Mouse (Mus musculus): ENCODE measurements around the gene Ptgr2. TPM values are rescaled to one million over a fixed set of nuclear protein-coding genes. Genes with fewer than 3 reads are reported as not detected.
"Not testable (repeated sequence)": the region's sequence is repeated elsewhere in the genome, so short reads cannot be mapped to it uniquely, and the experiment has no call there.

Ptgr2 gene
- total and polyA plus RNA-seq, 2 experiments from 2014 or later, result 13.6 to 18.8 TPM

DNA sequence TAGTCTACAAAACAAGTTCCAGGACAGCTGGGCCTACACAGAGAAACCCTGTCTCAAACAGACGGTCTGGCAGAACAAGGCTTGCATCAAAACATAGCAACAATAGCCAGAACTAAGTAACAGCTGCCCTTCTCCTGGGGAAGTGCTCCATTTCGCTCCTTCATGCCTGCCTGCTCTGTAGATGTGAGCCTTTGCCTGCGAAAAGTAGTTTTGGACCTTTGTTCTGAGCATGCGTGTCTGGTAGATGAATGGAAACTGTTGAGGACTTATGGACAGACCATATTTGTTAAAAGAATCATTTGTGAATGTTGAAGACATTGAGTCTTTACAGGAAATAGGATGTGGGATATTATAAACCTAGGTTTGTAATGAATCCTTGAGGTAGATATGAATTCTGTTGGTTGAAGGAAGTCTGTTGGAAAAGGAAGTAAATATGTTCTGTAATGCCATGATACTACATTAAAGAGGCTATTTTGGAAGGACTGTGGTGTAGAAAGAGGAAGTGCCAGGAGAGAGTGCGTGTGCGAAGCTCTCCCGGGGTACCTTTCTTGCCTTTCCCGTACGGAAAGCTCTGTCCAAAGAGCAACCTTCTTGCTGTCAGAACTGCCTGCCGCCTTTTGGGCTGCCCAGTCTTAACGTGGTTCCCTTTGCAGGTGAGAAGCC is 52.1 kb downstream of the Ptgr2 start:
- no peak for TF ChIP-seq CTCF (IDR thresholded peaks at IDR 0.05)
- no peak overlapping the region for H3K27ac ChIP-seq (ENCODE audit: low read depth, low read length)
- H3K9ac ChIP-seq (replicated peaks; ENCODE audit: low read length, poor library complexity, severe bottlenecking), result no peak overlapping the region
- ATAC-seq (ENCODE audit: low FRiP score), result no peak
- DNase-seq (ENCODE audit: low spot score), result no peak
- H3K4me2 ChIP-seq (ENCODE audit: low read depth, low read length, poor library complexity, severe bottlenecking), result no peak overlapping the region
- H3K27me3 ChIP-seq (ENCODE audit: insufficient read depth, low read length), result no peaks in the 10 kb centered on the region
- no peaks in the 10 kb centered on the region for H3K9me3 ChIP-seq (ENCODE audit: low read length)
- peaks cover 60% of the 10 kb centered on the region for H3K36me3 ChIP-seq (ENCODE audit: insufficient read depth, low read length)
- 94% methylated on average over 11 of the region's 11 CpGs for WGBS
- H3K4me1 ChIP-seq (ENCODE audit: insufficient read depth, low read length), result no peaks in the 10 kb centered on the region
- H3K4me3 ChIP-seq (ENCODE audit: low read depth, low read length), result no peak overlapping the region

DNA sequence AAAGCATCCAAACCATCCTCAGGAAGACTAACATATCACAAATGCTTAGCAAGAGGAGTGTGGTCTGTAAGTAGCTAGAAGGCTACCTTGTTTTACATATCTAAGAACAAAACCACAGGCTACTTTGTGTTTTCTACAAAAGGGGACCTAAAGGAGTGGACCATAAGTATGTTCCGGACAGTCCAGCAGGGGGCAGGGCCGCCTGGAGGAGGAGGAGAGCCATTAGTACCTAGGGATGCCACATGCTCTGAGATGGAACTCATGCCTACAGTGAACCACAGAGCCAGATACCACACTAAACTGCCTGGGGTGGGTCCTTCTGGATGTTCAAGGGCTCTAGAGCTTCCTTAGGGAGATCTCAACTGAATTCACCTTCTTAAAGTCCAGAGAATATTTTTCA is 62.2 kb downstream of the Ptgr2 start:
- DNase-seq (ENCODE audit: low spot score) (peak; percentile 12), ATAC-seq (ENCODE audit: low FRiP score) (no peak)
- 42% methylated on average over 2 of the region's 2 CpGs for WGBS
- Histone ChIP-seq H3K27ac (ENCODE audit: low read depth, low read length) (no peak overlapping the region), H3K4me1 (ENCODE audit: insufficient read depth, low read length) (no peaks in the 10 kb centered on the region), H3K4me2 (ENCODE audit: low read depth, low read length, poor library complexity, severe bottlenecking) (no peak overlapping the region), H3K9me3 (ENCODE audit: low read length) (no peaks in the 10 kb centered on the region), H3K4me3 (ENCODE audit: low read depth, low read length) (no peak overlapping the region), H3K27me3 (ENCODE audit: insufficient read depth, low read length) (no peaks in the 10 kb centered on the region), H3K9ac (replicated peaks; ENCODE audit: low read length, poor library complexity, severe bottlenecking) (no peak overlapping the region), H3K36me3 (ENCODE audit: insufficient read depth, low read length) (peaks cover 54% of the 10 kb centered on the region)
- peak; percentile 61 for TF ChIP-seq CTCF (IDR thresholded peaks at IDR 0.05)

DNA sequence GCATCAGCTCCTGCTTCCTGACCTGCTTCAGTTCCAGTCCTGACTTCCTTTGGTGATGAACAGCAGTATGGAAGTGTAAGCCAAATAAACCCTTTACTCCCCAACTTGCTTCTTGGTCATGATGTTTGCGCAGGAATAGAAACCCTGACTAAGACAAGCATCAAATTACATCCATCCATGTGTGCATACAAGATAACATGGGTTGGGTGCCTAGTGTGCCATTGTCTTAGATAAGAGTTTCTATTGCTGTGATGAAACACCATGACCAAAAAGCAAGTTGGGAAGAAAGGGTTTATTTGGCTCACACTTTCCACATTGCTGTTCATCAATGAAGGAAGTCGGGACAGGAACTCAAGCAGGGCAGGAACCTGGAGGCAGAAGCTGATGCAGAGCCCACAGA is 73.7 kb downstream of the Ptgr2 start:
- not testable (repeated sequence) for ATAC-seq (ENCODE audit: low FRiP score); H3K9ac ChIP-seq (replicated peaks; ENCODE audit: low read length, poor library complexity, severe bottlenecking); H3K27ac ChIP-seq (ENCODE audit: low read depth, low read length); H3K9me3 ChIP-seq (ENCODE audit: low read length); DNase-seq (ENCODE audit: low spot score); H3K27me3 ChIP-seq (ENCODE audit: insufficient read depth, low read length); H3K4me1 ChIP-seq (ENCODE audit: insufficient read depth, low read length); H3K4me2 ChIP-seq (ENCODE audit: low read depth, low read length, poor library complexity, severe bottlenecking); H3K4me3 ChIP-seq (ENCODE audit: low read depth, low read length)
- H3K36me3 ChIP-seq (ENCODE audit: insufficient read depth, low read length), result peaks cover 37% of the 10 kb centered on the region
- 88% methylated on average over 2 of the region's 2 CpGs for WGBS

DNA sequence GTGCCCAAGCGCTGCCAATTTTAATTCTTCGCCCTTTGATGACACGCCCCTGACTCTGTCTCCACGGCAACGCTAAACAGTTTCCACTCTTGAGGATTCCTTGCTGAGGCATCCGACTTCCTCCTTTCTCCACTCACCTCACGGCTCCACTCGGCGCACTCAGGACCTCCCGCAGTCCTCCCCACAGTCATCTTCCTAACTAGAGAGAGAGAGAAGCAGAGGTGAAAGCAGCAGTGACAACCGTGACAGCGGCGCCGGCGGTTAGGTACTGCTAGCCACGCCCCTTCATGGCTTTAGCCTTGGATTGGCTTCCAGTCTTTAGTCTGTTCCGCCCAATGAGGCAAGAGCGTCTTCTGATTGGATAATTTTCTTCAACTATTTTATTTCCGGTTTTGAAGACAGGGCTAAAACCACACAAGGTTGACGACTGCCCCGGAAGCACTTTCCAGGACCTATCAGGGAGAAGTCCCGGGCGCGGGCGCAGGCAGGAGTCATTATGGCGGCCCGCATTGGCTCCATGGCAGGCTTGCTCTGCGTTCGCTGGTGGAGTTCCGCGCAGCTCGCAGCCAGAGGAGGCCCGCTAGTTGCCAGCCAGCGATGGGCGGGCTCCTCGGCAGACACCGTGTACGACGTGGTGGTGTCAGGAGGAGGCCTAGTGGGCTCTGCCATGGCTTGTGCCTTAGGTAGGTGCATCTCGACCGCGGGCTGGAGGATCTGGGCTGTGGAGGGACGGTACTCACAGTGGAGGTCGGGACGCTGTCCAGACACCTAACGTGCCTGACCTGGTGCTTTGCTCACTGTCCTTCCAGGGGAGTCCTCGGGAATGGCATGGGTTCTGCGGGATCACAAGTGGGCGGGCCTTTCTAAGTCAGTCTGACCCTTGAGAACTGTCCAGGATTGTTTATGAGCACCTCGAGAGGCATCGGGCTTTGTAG is 76.8 kb downstream of the Ptgr2 start, which contains the start of the genes Coq6 and Fam161b:
Gene Coq6, plus strand, starts transcription at position 103 of the 935 bp plus-strand sequence.
Gene Fam161b, minus strand, starts transcription at position 279 of the 935 bp plus-strand sequence.
- DNase-seq (ENCODE audit: low spot score) (peak; percentile 99), ATAC-seq (ENCODE audit: low FRiP score) (peak; percentile 98)
- under 1% methylated on average over 51 of the region's 51 CpGs for WGBS
- Histone ChIP-seq H3K4me3 (ENCODE audit: low read depth, low read length) (peak within 1 kb of the TSS; percentile 96), H3K9me3 (ENCODE audit: low read length) (no peaks in the 10 kb centered on the region), H3K36me3 (ENCODE audit: insufficient read depth, low read length) (peaks cover 8% of the 10 kb centered on the region; the same call in 1 of the 2 replicates), H3K27ac (ENCODE audit: low read depth, low read length) (peak within 1 kb of the TSS; percentile 63), H3K4me1 (ENCODE audit: insufficient read depth, low read length) (peaks cover 5% of the 10 kb centered on the region), H3K4me2 (ENCODE audit: low read depth, low read length, poor library complexity, severe bottlenecking) (peak within 1 kb of the TSS; percentile 72), H3K9ac (replicated peaks; ENCODE audit: low read length, poor library complexity, severe bottlenecking) (peak within 1 kb of the TSS; percentile 84), H3K27me3 (ENCODE audit: insufficient read depth, low read length) (no peaks in the 10 kb centered on the region)
- no peak for TF ChIP-seq CTCF (IDR thresholded peaks at IDR 0.05)

DNA sequence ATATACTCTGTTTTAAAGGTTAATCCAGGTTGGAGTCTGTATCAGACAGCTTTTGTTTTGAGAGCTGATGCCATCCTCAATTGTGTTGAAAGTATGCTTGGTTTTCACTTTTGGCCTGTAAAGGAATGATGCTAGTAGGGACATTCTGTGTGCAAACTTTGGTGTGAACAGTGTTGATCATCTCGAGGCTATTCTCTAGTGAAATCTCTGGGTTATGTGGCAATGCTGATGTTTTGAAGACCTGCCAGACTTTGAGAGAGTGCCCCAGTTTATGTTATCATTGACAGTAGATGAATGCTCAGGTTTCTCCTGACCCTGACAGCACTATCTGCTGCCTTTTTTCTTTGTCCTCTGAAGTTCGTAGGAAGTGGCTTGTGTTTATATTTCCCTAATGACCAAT is 77.8 kb downstream of the Ptgr2 start:
- Histone ChIP-seq H3K4me1 (ENCODE audit: insufficient read depth, low read length) (peaks cover 5% of the 10 kb centered on the region), H3K4me2 (ENCODE audit: low read depth, low read length, poor library complexity, severe bottlenecking) (peak overlapping the region; percentile 72), H3K27ac (ENCODE audit: low read depth, low read length) (no peak overlapping the region), H3K4me3 (ENCODE audit: low read depth, low read length) (peak overlapping the region; percentile 96), H3K36me3 (ENCODE audit: insufficient read depth, low read length) (peaks cover 9% of the 10 kb centered on the region), H3K9me3 (ENCODE audit: low read length) (no peaks in the 10 kb centered on the region), H3K9ac (replicated peaks; ENCODE audit: low read length, poor library complexity, severe bottlenecking) (no peak overlapping the region), H3K27me3 (ENCODE audit: insufficient read depth, low read length) (no peaks in the 10 kb centered on the region)
- ATAC-seq (ENCODE audit: low FRiP score) (no peak), DNase-seq (ENCODE audit: low spot score) (no peak)
- WGBS, result 82% methylated on average over 2 of the region's 2 CpGs
- TF ChIP-seq CTCF (IDR thresholded peaks at IDR 0.05), result no peak

DNA sequence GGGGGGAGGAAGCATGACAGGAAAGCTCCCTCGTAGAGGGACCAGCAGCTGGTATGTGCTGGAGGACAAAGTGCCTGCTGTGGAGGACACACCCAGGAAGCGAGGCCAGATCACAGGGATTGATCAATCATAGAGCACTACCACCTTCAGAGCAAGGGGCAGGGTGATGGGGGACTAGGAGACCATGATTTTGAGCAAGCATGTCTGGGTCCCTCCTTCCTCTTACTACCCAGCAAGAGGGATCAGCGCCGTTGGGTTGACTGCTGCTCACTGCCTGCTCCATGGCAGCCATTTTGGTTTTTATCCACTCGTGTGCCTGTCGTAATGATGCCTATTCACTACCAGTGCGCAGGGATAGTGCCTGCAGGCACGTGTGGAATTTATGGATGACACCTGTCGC is 79.3 kb downstream of the Ptgr2 start:
- H3K4me2 ChIP-seq (ENCODE audit: low read depth, low read length, poor library complexity, severe bottlenecking), result no peak overlapping the region
- H3K9me3 ChIP-seq (ENCODE audit: low read length), result no peaks in the 10 kb centered on the region
- no peak overlapping the region for H3K27ac ChIP-seq (ENCODE audit: low read depth, low read length)
- H3K4me3 ChIP-seq (ENCODE audit: low read depth, low read length), result no peak overlapping the region
- peaks cover 5% of the 10 kb centered on the region for H3K4me1 ChIP-seq (ENCODE audit: insufficient read depth, low read length)
- peaks cover 18% of the 10 kb centered on the region for H3K36me3 ChIP-seq (ENCODE audit: insufficient read depth, low read length)
- ATAC-seq (ENCODE audit: low FRiP score) (no peak), DNase-seq (ENCODE audit: low spot score) (no peak)
- no peak for TF ChIP-seq CTCF (IDR thresholded peaks at IDR 0.05)
- H3K9ac ChIP-seq (replicated peaks; ENCODE audit: low read length, poor library complexity, severe bottlenecking), result no peak overlapping the region
- WGBS, result 90% methylated on average over 9 of the region's 9 CpGs
- H3K27me3 ChIP-seq (ENCODE audit: insufficient read depth, low read length), result no peaks in the 10 kb centered on the region

Data from midbrain, postnatal 0 days (tissue).